Mouse (Mus musculus) C2C12 (cell line): ENCODE measurements at regions not wholly inside any gene's neighbourhood (a gene's known extent, or its start where the extent isn't known, plus 50 kb on each side); places are given as distances from the start of the nearest gene placed in this dataset.

Experiments
- H3K27me3 ChIP-seq: one replicate; pipeline ENCODE4 v1.6.1; 2011; ENCODE audit not compliant: control insufficient read depth, insufficient read depth, insufficient read length
- H3K36me3 ChIP-seq: one replicate; pipeline ENCODE4 v1.6.1; 2011; ENCODE audit not compliant: control insufficient read depth, insufficient read depth
- H3K4me3 ChIP-seq: one replicate; pipeline ENCODE4 v1.5.1; 2011; ENCODE audit warnings: mild to moderate bottlenecking, control low read depth; ENCODE audit not compliant: poor library complexity, insufficient read depth, severe bottlenecking
- H3K79me2 ChIP-seq: one replicate; pipeline ENCODE4 v1.6.1; 2011; ENCODE audit not compliant: control insufficient read depth, insufficient read depth
- H3K79me3 ChIP-seq: one replicate; pipeline ENCODE4 v1.6.1; 2011; ENCODE audit warnings: low read depth, control low read depth
- H3ac ChIP-seq: one replicate; pipeline ENCODE3; 2011; ENCODE audit warnings: low read depth; ENCODE audit not compliant: control insufficient read depth, insufficient read length
- CEBPB ChIP-seq: IDR thresholded peaks from one replicate; pipeline ENCODE4 v1.6.1; 2011; ENCODE audit warnings: low read depth, mild to moderate bottlenecking, control low read depth, moderate library complexity
- CTCF ChIP-seq: IDR thresholded peaks from one replicate; pipeline ENCODE4 v1.5.1; 2011; ENCODE audit not compliant: control insufficient read depth, insufficient read depth, insufficient read length
- FOSL1 ChIP-seq: IDR thresholded peaks from one replicate; pipeline ENCODE4 v1.8.0; 2011; ENCODE audit warnings: mild to moderate bottlenecking, low read length; ENCODE audit not compliant: poor library complexity, insufficient read depth, severe bottlenecking
- MAX ChIP-seq: IDR thresholded peaks from one replicate; pipeline ENCODE4 v1.6.1; 2011; ENCODE audit warnings: mild to moderate bottlenecking, control low read depth
- MYOD1 ChIP-seq: IDR thresholded peaks from one replicate; pipeline ENCODE4 v1.6.1; 2011; ENCODE audit warnings: low read depth; ENCODE audit not compliant: control insufficient read depth, insufficient read length
- MYOG ChIP-seq: IDR thresholded peaks from one replicate; pipeline ENCODE4 v1.6.1; 2011; ENCODE audit not compliant: control insufficient read depth, insufficient read length; ENCODE audit errors: extremely low read depth
- USF1 ChIP-seq: IDR thresholded peaks from one replicate; pipeline ENCODE4 v1.6.1; 2011; ENCODE audit warnings: low read depth, mild to moderate bottlenecking, control low read depth, moderate library complexity

GRCm38 (mm10) chr9:23011316-23011959, 211.4 kb upstream of the Bmper start:
- H3K79me2 ChIP-seq: no peaks in the 10 kb centered on the region
- H3K79me3 ChIP-seq: no peaks in the 10 kb centered on the region
- no peaks in the 10 kb centered on the region for H3K36me3 ChIP-seq
- no peaks in the 10 kb centered on the region for H3K27me3 ChIP-seq
- no peak overlapping the region for H3ac ChIP-seq
- no peak for TF ChIP-seq CEBPB
- TF ChIP-seq CTCF: no peak
- no peak for TF ChIP-seq FOSL1
- no peak for TF ChIP-seq MAX
- TF ChIP-seq MYOG: no peak
- no peak for TF ChIP-seq USF1
- TF ChIP-seq MYOD1: no peak
- no peak overlapping the region for H3K4me3 ChIP-seq

GRCm38 (mm10) chr9:23012130-23012529, 210.7 kb upstream of the Bmper start:
- H3K4me3 ChIP-seq: no peak overlapping the region

GRCm38 (mm10) chr9:23016733-23017132, 206.1 kb upstream of the Bmper start:
- Histone ChIP-seq H3K79me2 (no peaks in the 10 kb centered on the region), H3K27me3 (no peaks in the 10 kb centered on the region), H3K36me3 (no peaks in the 10 kb centered on the region), H3K4me3 (no peak overlapping the region), H3ac (no peak overlapping the region), H3K79me3 (no peaks in the 10 kb centered on the region)
- TF ChIP-seq MAX (no peak), FOSL1 (no peak), MYOD1 (no peak), CTCF (no peak), CEBPB (no peak), MYOG (no peak), USF1 (no peak)

More at GRCm38 (mm10) chr9:23012130-23012529, 210.7 kb upstream of the Bmper start:
- H3K79me3 ChIP-seq: no peaks in the 10 kb centered on the region
- no peaks in the 10 kb centered on the region for H3K36me3 ChIP-seq
- H3ac ChIP-seq: no peak overlapping the region
- no peaks in the 10 kb centered on the region for H3K27me3 ChIP-seq
- no peak for TF ChIP-seq FOSL1
- H3K79me2 ChIP-seq: no peaks in the 10 kb centered on the region

- H3K79me2 ChIP-seq: no peaks in the 10 kb centered on the region
- no peaks in the 10 kb centered on the region for H3K36me3 ChIP-seq
- H3K79me3 ChIP-seq: no peaks in the 10 kb centered on the region
- H3K27me3 ChIP-seq: no peaks in the 10 kb centered on the region
- no peak overlapping the region for H3ac ChIP-seq
- TF ChIP-seq FOSL1 (no peak), MAX (no peak), USF1 (no peak), CEBPB (no peak), CTCF (no peak), MYOG (no peak), MYOD1 (no peak)
- H3K4me3 ChIP-seq: no peak overlapping the region
These were observed 198.8 kb upstream of the Bmper start for GRCm38 (mm10) chr9:23024061-23024460.

DNA sequence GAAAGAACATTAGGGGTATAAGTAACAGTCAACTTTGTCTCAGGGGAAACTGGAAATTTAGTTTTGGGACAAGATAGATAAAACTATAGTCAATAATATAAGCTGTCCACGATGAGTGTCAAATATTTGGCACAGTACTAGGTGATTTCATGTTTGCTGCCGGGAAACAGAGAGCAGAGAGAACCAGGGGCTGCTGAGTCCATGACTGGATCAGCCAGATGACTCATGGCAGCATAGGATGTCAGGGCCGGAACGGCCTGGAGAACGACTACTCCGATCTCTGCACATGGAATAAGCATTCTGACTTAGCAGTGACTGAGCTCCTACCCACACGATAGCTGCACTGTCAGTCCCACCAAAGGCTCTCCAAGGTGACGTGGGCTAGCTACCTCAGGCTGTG, 197.6 kb upstream of the Bmper start:
- Histone ChIP-seq H3K27me3 (no peaks in the 10 kb centered on the region), H3K4me3 (no peak overlapping the region), H3K79me2 (no peaks in the 10 kb centered on the region), H3K79me3 (no peaks in the 10 kb centered on the region), H3ac (no peak overlapping the region), H3K36me3 (no peaks in the 10 kb centered on the region)
- TF ChIP-seq FOSL1 (peak; percentile 10), USF1 (no peak)

- Histone ChIP-seq H3K36me3 (no peaks in the 10 kb centered on the region), H3K27me3 (no peaks in the 10 kb centered on the region), H3K79me3 (no peaks in the 10 kb centered on the region), H3K79me2 (no peaks in the 10 kb centered on the region), H3ac (no peak overlapping the region), H3K4me3 (no peak overlapping the region)
- no peak for TF ChIP-seq MYOG
- peak; percentile 29 for TF ChIP-seq MAX
These were observed 195.2 kb upstream of the Bmper start for GRCm38 (mm10) chr9:23027377-23028313.
